Comparison of ENCODE assay signal across 7 mouse cellular contexts in the genomic region with DNA sequence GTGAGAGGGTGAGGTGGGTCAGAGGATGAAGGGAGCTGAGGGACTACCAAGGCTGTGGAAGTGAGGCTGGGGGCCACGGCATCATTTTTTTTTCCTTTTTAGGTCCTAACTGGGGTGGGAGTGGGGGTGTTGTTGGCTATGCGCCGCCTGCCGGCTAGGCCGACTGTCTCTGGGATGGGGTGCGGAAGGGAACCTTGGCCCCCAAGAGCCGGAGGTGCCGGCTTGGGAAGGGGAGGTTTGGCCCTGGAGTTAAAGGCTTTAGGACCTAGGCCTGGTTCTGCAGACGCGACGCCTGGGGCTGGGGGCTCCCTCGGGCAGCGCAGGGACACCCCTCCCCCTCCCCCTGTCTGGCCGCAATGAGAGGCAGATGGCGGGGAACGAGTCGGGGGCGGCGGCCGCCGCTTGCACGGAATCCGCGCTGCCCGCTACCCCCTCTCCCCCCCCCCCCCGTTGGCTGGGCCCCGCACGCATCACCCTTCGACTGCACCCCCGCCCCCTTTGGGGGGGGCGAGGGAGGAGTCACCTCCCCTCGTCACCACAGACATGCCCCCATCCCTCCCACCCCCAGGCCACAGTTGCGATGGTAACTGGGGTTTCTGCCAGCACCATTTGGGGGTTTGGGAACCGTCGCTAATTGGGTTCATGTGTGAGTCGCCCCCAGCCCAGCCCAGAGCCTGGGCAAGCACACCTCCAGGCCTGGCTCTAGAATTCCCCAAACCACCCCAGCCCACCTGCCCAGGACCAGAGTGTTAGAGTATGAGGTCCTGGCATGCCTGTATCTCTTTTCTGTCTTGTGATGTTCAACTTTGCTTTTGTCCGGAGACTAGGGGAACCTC. TPM values are rescaled to one million over a fixed set of nuclear protein-coding genes. Genes with fewer than 3 reads are reported as not detected.
A peak's percentile ranks its signal among the peaks of the same experiment; 100 is the strongest.
DNase-seq lines count a peak whose midpoint lies in the region; ATAC-seq and TF ChIP-seq lines count a peak whose summit lies in the region.

No protein-coding gene starts in this region.

- H3K79me2 ChIP-seq in myocyte (ENCODE audit: control insufficient read depth, insufficient read depth), result no peaks in the 10 kb centered on the region

- H3K9me3 ChIP-seq in embryonic facial prominence, embryonic 13.5 days, result no peaks in the 10 kb centered on the region
- no peaks in the 10 kb centered on the region for H3K9me3 ChIP-seq in heart, embryonic 13.5 days
- H3K9me3 ChIP-seq in limb, embryonic 12.5 days, result no peaks in the 10 kb centered on the region

- DNase-seq in right cerebral cortex, postnatal 4 days, result peak; percentile 55
- no peak for DNase-seq in right cerebral cortex, postnatal 25 days
- DNase-seq in MN1 (ENCODE audit: low spot score), result no peak

- no peaks in the 10 kb centered on the region for H3K27me3 ChIP-seq in embryonic facial prominence, embryonic 13.5 days
- H3K27me3 ChIP-seq in heart, embryonic 13.5 days (replicated peaks), result peaks cover 24% of the 10 kb centered on the region
- no peaks in the 10 kb centered on the region for H3K27me3 ChIP-seq in limb, embryonic 12.5 days
- no peaks in the 10 kb centered on the region for H3K27me3 ChIP-seq in myocyte (ENCODE audit: control insufficient read depth, insufficient read depth, insufficient read length)

- peaks cover 42% of the 10 kb centered on the region for H3K36me3 ChIP-seq in embryonic facial prominence, embryonic 13.5 days
- peaks cover 10% of the 10 kb centered on the region for H3K36me3 ChIP-seq in heart, embryonic 13.5 days
- peaks cover 41% of the 10 kb centered on the region for H3K36me3 ChIP-seq in limb, embryonic 12.5 days
- no peaks in the 10 kb centered on the region for H3K36me3 ChIP-seq in myocyte (ENCODE audit: control insufficient read depth, insufficient read depth)

- no peak for ATAC-seq in embryonic facial prominence, embryonic 13.5 days (ENCODE audit: insufficient number of reproducible peaks, insufficient read depth, low FRiP score, low TSS enrichment, low read depth)
- ATAC-seq in heart, embryonic 13.5 days (ENCODE audit: extremely low read depth, insufficient number of reproducible peaks, low FRiP score, low TSS enrichment), result no peak
- ATAC-seq in limb, embryonic 12.5 days (ENCODE audit: insufficient number of reproducible peaks, insufficient read depth, low FRiP score, low TSS enrichment, low read depth), result no peak

- H3K4me3 ChIP-seq in embryonic facial prominence, embryonic 13.5 days, result peak overlapping the region; percentile 86
- peak overlapping the region; percentile 71 for H3K4me3 ChIP-seq in heart, embryonic 13.5 days
- H3K4me3 ChIP-seq in limb, embryonic 12.5 days (replicated peaks), result peak overlapping the region; percentile 86
- peak overlapping the region; percentile 31 for H3K4me3 ChIP-seq in myocyte

- H3K4me1 ChIP-seq in embryonic facial prominence, embryonic 13.5 days, result peaks cover 54% of the 10 kb centered on the region
- H3K4me1 ChIP-seq in heart, embryonic 13.5 days, result peaks cover 61% of the 10 kb centered on the region
- H3K4me1 ChIP-seq in limb, embryonic 12.5 days (replicated peaks), result peaks cover 50% of the 10 kb centered on the region

- H3K4me2 ChIP-seq in embryonic facial prominence, embryonic 13.5 days, result peak overlapping the region; percentile 94
- peak overlapping the region; percentile 90 for H3K4me2 ChIP-seq in heart, embryonic 13.5 days
- H3K4me2 ChIP-seq in limb, embryonic 12.5 days, result peak overlapping the region; percentile 98
- H3K4me2 ChIP-seq in myocyte (ENCODE audit: low read depth), result peak overlapping the region; percentile 45

- no peak overlapping the region for H3ac ChIP-seq in myocyte (ENCODE audit: control insufficient read depth, insufficient read length)

- H3K9ac ChIP-seq in embryonic facial prominence, embryonic 13.5 days, result peak overlapping the region; percentile 97
- H3K9ac ChIP-seq in heart, embryonic 13.5 days, result peak overlapping the region; percentile 92
- peak overlapping the region; percentile 97 for H3K9ac ChIP-seq in limb, embryonic 12.5 days (replicated peaks)

- H3K27ac ChIP-seq in embryonic facial prominence, embryonic 13.5 days, result peak overlapping the region; percentile 100
- peak overlapping the region; percentile 95 for H3K27ac ChIP-seq in heart, embryonic 13.5 days (replicated peaks)
- peak overlapping the region; percentile 100 for H3K27ac ChIP-seq in limb, embryonic 12.5 days

- WGBS in embryonic facial prominence, embryonic 13.5 days, result under 1% methylated on average over 28 of the region's 37 CpGs
- 1% methylated on average over 30 of the region's 37 CpGs for WGBS in heart, embryonic 13.5 days
- WGBS in limb, embryonic 12.5 days, result 0% methylated on average over 19 of the region's 37 CpGs

- no peak for TF ChIP-seq POLR2A in myocyte (IDR thresholded peaks at IDR 0.05; ENCODE audit: insufficient read length, low read depth)

TF ChIP-seq in myocyte, 11 proteins besides CTCF, POLR2A, EP300 and RAD21:
- TF ChIP-seq USF1 (IDR thresholded peaks at IDR 0.05; ENCODE audit: low read depth) (no peak), SRF (IDR thresholded peaks at IDR 0.05; ENCODE audit: control insufficient read depth, insufficient read length, low read depth) (no peak), POLR2AphosphoS2 (IDR thresholded peaks at IDR 0.05; ENCODE audit: insufficient read length, low read depth) (no peak)

RNA-seq across cellular contexts. Expression of gene Nfatc4, which starts 2.5 kb away (rescaled TPM):
- polyA plus RNA-seq in embryonic facial prominence, embryonic 13.5 days (2015; fragmentation: Nextera tagmentation; extraction: Ambion mirVana), result 156 and 160 TPM in 2 replicates
- polyA plus RNA-seq in heart, embryonic 13.5 days (2015; fragmentation: Nextera tagmentation; extraction: Ambion mirVana), result 12.5 and 14.0 TPM in 2 replicates
- 147 and 151 TPM in 2 replicates for polyA plus RNA-seq in limb, embryonic 12.5 days (2016; fragmentation: Nextera tagmentation; extraction: Ambion mirVana)
- 2.8 TPM for polyA plus RNA-seq in myocyte (2012; fragmentation: generic; extraction: Trizol)

RNA-seq across cellular contexts. Expression of gene Nynrin, which starts 28.4 kb away (rescaled TPM):
- polyA plus RNA-seq in embryonic facial prominence, embryonic 13.5 days (2015; fragmentation: Nextera tagmentation; extraction: Ambion mirVana), result 27.8 and 28.1 TPM in 2 replicates
- polyA plus RNA-seq in heart, embryonic 13.5 days (2015; fragmentation: Nextera tagmentation; extraction: Ambion mirVana), result 16.5 and 18.2 TPM in 2 replicates
- polyA plus RNA-seq in limb, embryonic 12.5 days (2016; fragmentation: Nextera tagmentation; extraction: Ambion mirVana), result 38.9 and 46.0 TPM in 2 replicates
- 0.12 TPM for polyA plus RNA-seq in myocyte (2012; fragmentation: generic; extraction: Trizol)

RNA-seq across cellular contexts. Expression of gene Ripk3, which starts 36.8 kb away (rescaled TPM):
- 41.1 and 44.4 TPM in 2 replicates for polyA plus RNA-seq in embryonic facial prominence, embryonic 13.5 days (2015; fragmentation: Nextera tagmentation; extraction: Ambion mirVana)
- polyA plus RNA-seq in heart, embryonic 13.5 days (2015; fragmentation: Nextera tagmentation; extraction: Ambion mirVana), result 18.8 and 20.6 TPM in 2 replicates
- polyA plus RNA-seq in limb, embryonic 12.5 days (2016; fragmentation: Nextera tagmentation; extraction: Ambion mirVana), result 25.2 and 36.4 TPM in 2 replicates
- 0.28 TPM for polyA plus RNA-seq in myocyte (2012; fragmentation: generic; extraction: Trizol)

RNA-seq across cellular contexts. Expression of gene Adcy4, which starts 41.5 kb away (rescaled TPM):
- polyA plus RNA-seq in embryonic facial prominence, embryonic 13.5 days (2015; fragmentation: Nextera tagmentation; extraction: Ambion mirVana), result 20.2 and 21.6 TPM in 2 replicates
- polyA plus RNA-seq in heart, embryonic 13.5 days (2015; fragmentation: Nextera tagmentation; extraction: Ambion mirVana), result 17.7 TPM in 2 replicates
- polyA plus RNA-seq in limb, embryonic 12.5 days (2016; fragmentation: Nextera tagmentation; extraction: Ambion mirVana), result 17.7 and 19.9 TPM in 2 replicates
- polyA plus RNA-seq in myocyte (2012; fragmentation: generic; extraction: Trizol), result 0.06 TPM

RNA-seq across cellular contexts. Expression of gene Cbln3, which starts 58.8 kb away (rescaled TPM):
- 0.28 and 0.30 TPM in 2 replicates for polyA plus RNA-seq in embryonic facial prominence, embryonic 13.5 days (2015; fragmentation: Nextera tagmentation; extraction: Ambion mirVana)
- polyA plus RNA-seq in heart, embryonic 13.5 days (2015; fragmentation: Nextera tagmentation; extraction: Ambion mirVana), result 0.27 and 0.31 TPM in 2 replicates
- 0.20 and 0.21 TPM in 2 replicates for polyA plus RNA-seq in limb, embryonic 12.5 days (2016; fragmentation: Nextera tagmentation; extraction: Ambion mirVana)
- polyA plus RNA-seq in myocyte (2012; fragmentation: generic; extraction: Trizol), result 0.28 TPM

Comparison
In these comparisons a context has a peak if more than half of its experiments do, and no peak if none do; other contexts are left out.
1. H3K4me2 ChIP-seq: peak in every context shown above with its lines; median percentile 98 in limb, embryonic 12.5 days; 94 in embryonic facial prominence, embryonic 13.5 days; 90 in heart, embryonic 13.5 days; 45 in myocyte.
2. H3K4me3 ChIP-seq: peak in every context shown above with its lines; median percentile 86 in embryonic facial prominence, embryonic 13.5 days; 86 in limb, embryonic 12.5 days; 71 in heart, embryonic 13.5 days; 31 in myocyte.
3. RNA of gene Nynrin, which starts 28.4 kb away (polyA plus RNA-seq): 38.9 to 46.0 TPM in limb, embryonic 12.5 days, 27.8 to 28.1 TPM in embryonic facial prominence, embryonic 13.5 days and 16.5 to 18.2 TPM in heart, embryonic 13.5 days; 0.12 TPM in myocyte (single experiment); every median in the first group is over 10 times any median in the second.
4. RNA of gene Ripk3, which starts 36.8 kb away (polyA plus RNA-seq): 41.1 to 44.4 TPM in embryonic facial prominence, embryonic 13.5 days, 25.2 to 36.4 TPM in limb, embryonic 12.5 days and 18.8 to 20.6 TPM in heart, embryonic 13.5 days; 0.28 TPM in myocyte (single experiment); every median in the first group is over 10 times any median in the second.
5. Peak in every context shown above with its lines, with median percentiles within 50 percentile points of each other: H3K27ac ChIP-seq and H3K9ac ChIP-seq.